Mouse (Mus musculus): ENCODE results near the gene Bend3. TPM values are rescaled to one million over a fixed set of nuclear protein-coding genes. Genes with fewer than 3 reads are reported as not detected.

Gene Bend3
- 1 to 10 TPM; 2.9 to 3.1 TPM for polyA plus RNA-seq (2017; shearing (Covaris generic))

DNA sequence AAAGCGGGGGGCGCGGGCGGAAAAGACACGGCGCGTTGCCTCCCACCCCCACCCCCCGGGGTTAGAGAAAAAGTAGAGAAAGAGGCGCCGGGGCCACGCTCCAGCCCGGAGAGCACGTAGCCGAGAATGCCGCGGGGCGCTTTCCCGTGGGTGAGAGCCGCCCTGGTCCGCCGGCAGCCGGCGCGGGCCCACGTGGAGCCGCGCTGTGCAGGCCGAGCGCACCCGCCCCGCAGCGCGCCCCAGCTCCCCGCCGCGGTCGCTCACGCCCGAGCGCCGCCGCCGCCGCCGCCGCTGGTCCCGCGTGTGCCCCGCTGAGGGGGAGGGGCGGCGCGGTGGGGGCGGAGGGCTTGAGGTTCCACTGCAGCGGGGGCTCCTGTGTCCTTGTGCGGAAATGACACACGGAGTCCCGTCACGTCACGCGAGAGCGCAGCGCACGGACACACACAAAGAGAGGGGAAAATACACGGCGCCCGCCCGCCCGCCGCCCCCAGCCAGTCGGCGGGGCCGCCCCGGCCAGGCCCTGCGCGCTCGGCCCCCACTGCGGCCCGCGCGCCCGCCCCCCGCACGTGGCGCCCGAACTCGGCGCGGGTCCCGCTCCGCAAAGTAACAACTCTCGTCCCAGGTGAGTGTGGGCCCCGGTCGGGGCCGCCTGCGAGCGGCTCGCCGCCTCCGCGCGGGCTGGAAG lies at the start of gene Bend3:
Bend3 (plus strand) TSS at position 81 of the 685 bp plus-strand sequence.

GRCm38 (mm10) chr10:43523931-43524330 lies 45.3 kb downstream of the Bend3 start, which contains the start of gene Gm9803:
Gm9803 (plus strand) TSS chr10:43524084.

GRCm38 (mm10) chr10:43540442-43541152 lies 62.0 kb downstream of the Bend3 start, which contains the start of gene 1700021F05Rik:
1700021F05Rik (minus strand) TSS chr10:43540994.

Other genes starting within 250 kb of the Bend3 start
- gene Gm9803, start 45.3 kb downstream of the Bend3 start, polyA plus RNA-seq (2017; shearing (Covaris generic)): 10 to 100 TPM; 52.5 to 68.1 TPM
- 10 to 100 TPM; 18.6 to 30.3 TPM for gene 1700021F05Rik, start 62.2 kb downstream of the Bend3 start, polyA plus RNA-seq (2017; shearing (Covaris generic))
- 1 to 10 TPM; 3.5 to 9.7 TPM for gene Cd24a, start 99.5 kb downstream of the Bend3 start, polyA plus RNA-seq (2017; shearing (Covaris generic))